Mouse (Mus musculus) spleen, postnatal 36 days (tissue): ENCODE data around the gene Hcfc1.

Experiments used
- DNase-seq, 2 experiments: peaks; one replicate each; pipeline ENCODE4 v3.0.0; 2022; ENCODE audit warnings: low spot score in 2 of 2, mixed read lengths in 1 of 2

Gene Hcfc1

GRCm38 (mm10) chrX:73966248-73967176, at the start of gene Hcfc1:
TSS of gene Hcfc1 (minus strand) at chrX:73966357.
- DNase-seq, result peak; percentile 89 to 90

- no peak for DNase-seq
Measured at GRCm38 (mm10) chrX:74014597-74014996, 48.4 kb upstream of the Hcfc1 start.

- DNase-seq, result no peak
Measured at GRCm38 (mm10) chrX:74008063-74008462, 41.9 kb upstream of the Hcfc1 start.

GRCm38 (mm10) chrX:74006401-74006800, 40.2 kb upstream of the Hcfc1 start:
- no peak for DNase-seq

GRCm38 (mm10) chrX:74003644-74004043, 37.5 kb upstream of the Hcfc1 start:
- no peak for DNase-seq

GRCm38 (mm10) chrX:74001024-74001423, 34.9 kb upstream of the Hcfc1 start:
- DNase-seq, result no peak

- peak; percentile 22 to 61 for DNase-seq
Measured at GRCm38 (mm10) chrX:73998911-73999869, 33.0 kb upstream of the Hcfc1 start.

GRCm38 (mm10) chrX:73977783-73978182, 11.6 kb upstream of the Hcfc1 start:
- DNase-seq, result no peak

- no peak for DNase-seq
Measured at GRCm38 (mm10) chrX:73976283-73976682, 10.1 kb upstream of the Hcfc1 start.

- no peak for DNase-seq
Measured at GRCm38 (mm10) chrX:73972774-73973173, 6.6 kb upstream of the Hcfc1 start.

GRCm38 (mm10) chrX:73970781-73971180, 4.6 kb upstream of the Hcfc1 start:
- DNase-seq, result peak in 1 of 2 experiments; percentile 34

GRCm38 (mm10) chrX:73969729-73970128, 3.6 kb upstream of the Hcfc1 start:
- DNase-seq, result peak in 1 of 2 experiments; percentile 48

- no peak for DNase-seq
Measured at GRCm38 (mm10) chrX:73969167-73969566, 3.0 kb upstream of the Hcfc1 start.

- peak; percentile 82 to 87 for DNase-seq
Measured at GRCm38 (mm10) chrX:73967177-73968075, 1.3 kb upstream of the Hcfc1 start.

GRCm38 (mm10) chrX:73965307-73965706, 850 bp downstream of the Hcfc1 start:
- peak; percentile 61 to 68 for DNase-seq

GRCm38 (mm10) chrX:73964363-73964762, 1.8 kb downstream of the Hcfc1 start:
- DNase-seq, result peak; percentile 31 to 43

- DNase-seq, result no peak
Measured at GRCm38 (mm10) chrX:73954988-73955387, 11.2 kb downstream of the Hcfc1 start.

- DNase-seq, result no peak
Measured at GRCm38 (mm10) chrX:73952603-73953002, 13.6 kb downstream of the Hcfc1 start.

GRCm38 (mm10) chrX:73949341-73949740, 16.8 kb downstream of the Hcfc1 start:
- no peak for DNase-seq

GRCm38 (mm10) chrX:73948647-73949046, 17.5 kb downstream of the Hcfc1 start:
- peak; percentile 42 to 61 for DNase-seq

- no peak for DNase-seq
Measured at GRCm38 (mm10) chrX:73946896-73947295, 19.3 kb downstream of the Hcfc1 start.
